Mouse (Mus musculus) MEL (cell line): ENCODE data around the gene Gm9913. TPM values are rescaled to one million over a fixed set of nuclear protein-coding genes. Genes with fewer than 3 reads are reported as not detected.

Source experiments
- DNase-seq: peaks from one replicate; pipeline ENCODE4 v3.0.0; 2011; ENCODE audit warnings: low read depth, low spot score
- H3K27ac ChIP-seq: 2 replicates; pipeline ENCODE4 v1.5.1; 2012; ENCODE audit warnings: low read depth, mild to moderate bottlenecking, control low read depth, low read length, moderate library complexity; ENCODE audit not compliant: control insufficient read depth
- H3K27me3 ChIP-seq, 2 experiments: fragments of 150-350 bp in 1 of 2; sonication (generic) in 1 of 2; 2 replicates each; pipeline ENCODE4 v1.6.1; 2012; ENCODE audit warnings: low read length in 2 of 2, mild to moderate bottlenecking in 2 of 2, improper control_type of control experiment in 1 of 2, moderate library complexity in 1 of 2; ENCODE audit not compliant: insufficient read depth in 2 of 2, control insufficient read depth in 1 of 2
- H3K36me3 ChIP-seq, 2 experiments: 2 replicates each; pipeline ENCODE4 v1.6.1; 2012 to 2014; ENCODE audit warnings: low read length in 2 of 2, improper control_type of control experiment in 1 of 2, inconsistent platforms in 1 of 2, mild to moderate bottlenecking in 1 of 2; ENCODE audit not compliant: insufficient read depth in 2 of 2, control insufficient read depth in 1 of 2
- H3K4me1 ChIP-seq, 2 experiments: fragments of 150-350 bp in 1 of 2; sonication (generic) in 1 of 2; 2 replicates each; pipeline ENCODE4 v1.6.1; 2012; ENCODE audit warnings: low read length in 2 of 2, improper control_type of control experiment in 1 of 2, mild to moderate bottlenecking in 1 of 2; ENCODE audit not compliant: insufficient read depth in 2 of 2, control insufficient read depth in 1 of 2
- H3K4me3 ChIP-seq, 2 experiments: fragments of 150-350 bp in 1 of 2; sonication (generic) in 1 of 2; 2 replicates each; pipeline ENCODE4 v1.5.1; 2012; ENCODE audit warnings: low read depth in 2 of 2, low read length in 2 of 2, mild to moderate bottlenecking in 2 of 2, moderate library complexity in 2 of 2, control low read depth in 1 of 2, improper control_type of control experiment in 1 of 2; ENCODE audit not compliant: control insufficient read depth in 1 of 2, insufficient read depth in 1 of 2
- H3K79me2 ChIP-seq: 2 replicates; pipeline ENCODE4 v1.6.1; 2012; ENCODE audit warnings: mild to moderate bottlenecking, low read length, moderate library complexity; ENCODE audit not compliant: control insufficient read depth, poor library complexity, insufficient read depth
- H3K9ac ChIP-seq: 2 replicates; pipeline ENCODE4 v1.6.1; 2012; ENCODE audit warnings: low read depth, mild to moderate bottlenecking, control low read depth, low read length, moderate library complexity; ENCODE audit not compliant: control insufficient read depth, poor library complexity, severe bottlenecking
- H3K9me3 ChIP-seq: fragments of 150-350 bp; sonication (generic); replicated peaks from 2 replicates; pipeline ENCODE4 v1.6.1; 2012; ENCODE audit warnings: mild to moderate bottlenecking, low read length, improper control_type of control experiment, moderate library complexity; ENCODE audit not compliant: insufficient read depth
- BHLHE40 ChIP-seq: IDR thresholded peaks from 2 replicates; pipeline ENCODE4 v1.6.1; 2012; ENCODE audit warnings: low read depth, mild to moderate bottlenecking, inconsistent platforms, low read length, improper control_type of control experiment, borderline replicate concordance
- CHD1 ChIP-seq: IDR thresholded peaks from 2 replicates; pipeline ENCODE4 v1.6.1; 2012; ENCODE audit warnings: low read depth, mild to moderate bottlenecking, inconsistent platforms, low read length, improper control_type of control experiment
- ELF1 ChIP-seq: IDR thresholded peaks from 2 replicates; pipeline ENCODE4 v1.6.1; 2014; ENCODE audit warnings: low read depth, mild to moderate bottlenecking, inconsistent platforms, low read length, improper control_type of control experiment, moderate library complexity
- EP300 ChIP-seq, 2 experiments: IDR thresholded peaks; 2 replicates each; pipeline ENCODE4 v1.6.1; 2011; ENCODE audit warnings: improper control_type of control experiment in 2 of 2, low read length in 2 of 2, low read depth in 1 of 2, mild to moderate bottlenecking in 1 of 2
- ETS1 ChIP-seq: IDR thresholded peaks from 2 replicates; pipeline ENCODE4 v1.6.1; 2012; ENCODE audit warnings: low read depth, mild to moderate bottlenecking, inconsistent platforms, low read length, improper control_type of control experiment, moderate library complexity
- GABPA ChIP-seq: IDR thresholded peaks from 2 replicates; pipeline ENCODE4 v1.6.1; 2012; ENCODE audit warnings: low read depth, mild to moderate bottlenecking, inconsistent platforms, low read length, improper control_type of control experiment, moderate library complexity
- JUND ChIP-seq: IDR thresholded peaks from 2 replicates; pipeline ENCODE4 v1.6.1; 2011; ENCODE audit warnings: low read depth, mild to moderate bottlenecking, improper control_type of control experiment, low read length
- MAZ ChIP-seq: IDR thresholded peaks from 2 replicates; pipeline ENCODE4 v1.6.1; 2012; ENCODE audit warnings: low read depth, mild to moderate bottlenecking, inconsistent platforms, low read length, improper control_type of control experiment
- MEF2A ChIP-seq: IDR thresholded peaks from 2 replicates; pipeline ENCODE4 v1.6.1; 2014; ENCODE audit warnings: low read depth, mild to moderate bottlenecking, inconsistent platforms, low read length, improper control_type of control experiment; ENCODE audit not compliant: poor library complexity, insufficient replicate concordance, severe bottlenecking; ENCODE audit errors: extremely low read depth
- MXI1 ChIP-seq: IDR thresholded peaks from 2 replicates; pipeline ENCODE4 v1.6.1; 2011; ENCODE audit warnings: mild to moderate bottlenecking, low read depth, low read length, improper control_type of control experiment
- MYC ChIP-seq: IDR thresholded peaks from 2 replicates; pipeline ENCODE4 v1.6.1; 2011; ENCODE audit warnings: low read depth, mild to moderate bottlenecking, low read length, improper control_type of control experiment, moderate library complexity
- NELFE ChIP-seq: IDR thresholded peaks from 2 replicates; pipeline ENCODE4 v1.6.1; 2011; ENCODE audit warnings: low read depth, low read length, improper control_type of control experiment
- RAD21 ChIP-seq: IDR thresholded peaks from 2 replicates; pipeline ENCODE4 v1.6.1; 2011; ENCODE audit warnings: mild to moderate bottlenecking, low read depth, low read length, improper control_type of control experiment
- SIN3A ChIP-seq: IDR thresholded peaks from 2 replicates; pipeline ENCODE4 v1.6.1; 2012; ENCODE audit warnings: low read length, improper control_type of control experiment, inconsistent platforms
- TCF12 ChIP-seq: IDR thresholded peaks from 2 replicates; pipeline ENCODE4 v1.6.1; 2014; ENCODE audit warnings: low read depth, mild to moderate bottlenecking, inconsistent platforms, low read length, improper control_type of control experiment, moderate library complexity
- UBTF ChIP-seq: IDR thresholded peaks from 2 replicates; pipeline ENCODE4 v1.6.1; 2012; ENCODE audit warnings: low read depth, mild to moderate bottlenecking, inconsistent platforms, low read length, improper control_type of control experiment, moderate library complexity, borderline replicate concordance; ENCODE audit not compliant: insufficient read depth
- USF2 ChIP-seq, 2 experiments: IDR thresholded peaks; 2 replicates each; pipeline ENCODE4 v1.6.1; 2011 to 2012; ENCODE audit warnings: improper control_type of control experiment in 2 of 2, low read length in 2 of 2, borderline replicate concordance in 1 of 2, inconsistent platforms in 1 of 2, low read depth in 1 of 2, mild to moderate bottlenecking in 1 of 2; ENCODE audit not compliant: insufficient read depth in 1 of 2
- ZC3H11A ChIP-seq: IDR thresholded peaks from 2 replicates; pipeline ENCODE4 v1.6.1; 2012; ENCODE audit warnings: low read depth, mild to moderate bottlenecking, inconsistent platforms, low read length, improper control_type of control experiment
- ZMIZ1 ChIP-seq: IDR thresholded peaks from 2 replicates; pipeline ENCODE4 v1.6.1; 2012; ENCODE audit warnings: low read depth, mild to moderate bottlenecking, inconsistent platforms, low read length, improper control_type of control experiment, moderate library complexity
- polyA plus RNA-seq, 2 experiments: library from polyadenylated mRNA; stranded (reverse) in 1 of 2; unstranded in 1 of 2; fragments of >175 nt in 1 of 2; fragments of >200 nt in 1 of 2; gene quantifications; 2 replicates each; pipeline versions ENCODE4 v1.2.1 to v1.2.4; 2012; ENCODE audit warnings: low replicate concordance in 2 of 2, low read depth in 1 of 2; ENCODE audit not compliant: insufficient read length in 2 of 2, insufficient read depth in 1 of 2, missing spikeins in 1 of 2
- total RNA-seq: library from RNA; depleted of rRNA; stranded (reverse); fragments of 300-350 nt; gene quantifications from 2 replicates; pipeline ENCODE4 v1.2.3, GENCODE M21; 2012

Gene Gm9913
- total and polyA plus RNA-seq, 3 experiments = not detected

- Histone ChIP-seq H3K9me3 (no peaks in the 10 kb centered on the region), H3K27me3 (no peaks in the 10 kb centered on the region), H3K4me1 (no peaks in the 10 kb centered on the region), H3K36me3 (no peaks in the 10 kb centered on the region), H3K4me3 (no peak overlapping the region), H3K9ac (no peak overlapping the region), H3K79me2 (no peaks in the 10 kb centered on the region), H3K27ac (no peak overlapping the region)
- TF ChIP-seq ZC3H11A (no peak), JUND (no peak), UBTF (no peak), NELFE (no peak), CHD1 (no peak), TCF12 (no peak), RAD21 (no peak), ELF1 (no peak), MEF2A (no peak), MXI1 (no peak), ZMIZ1 (no peak), MAZ (no peak), SIN3A (no peak), MYC (no peak), EP300 (IDR thresholded peaks at IDR 0.05; ENCODE audit: low read depth in 1 of 2, low read length in 2 of 2) (no peak)
- DNase-seq = no peak
Measured at GRCm38 (mm10) chr2:125544986-125545385, 40.1 kb downstream of the Gm9913 start.

GRCm38 (mm10) chr2:125548806-125549578 lies 44.1 kb downstream of the Gm9913 start:
- TF ChIP-seq USF2 (IDR thresholded peaks at IDR 0.05; ENCODE audit: borderline replicate concordance in 1 of 2, insufficient read depth in 1 of 2, low read depth in 1 of 2, low read length in 2 of 2) (no peak), GABPA (no peak), BHLHE40 (no peak), SIN3A (no peak), ETS1 (no peak)
- no peak overlapping the region for H3K4me3 ChIP-seq

More at GRCm38 (mm10) chr2:125548806-125549578, 44.1 kb downstream of the Gm9913 start:
- H3K36me3 ChIP-seq = no peaks in the 10 kb centered on the region
- no peaks in the 10 kb centered on the region for H3K9me3 ChIP-seq
- no peak overlapping the region for H3K9ac ChIP-seq
- no peak for DNase-seq
- H3K27me3 ChIP-seq = no peaks in the 10 kb centered on the region
- H3K4me1 ChIP-seq = no peaks in the 10 kb centered on the region
- H3K27ac ChIP-seq = no peak overlapping the region
- H3K79me2 ChIP-seq = no peaks in the 10 kb centered on the region
